Mouse (Mus musculus) ovary, postnatal 36 days (tissue): ENCODE measurements around the gene Olfr790.

Experiments
- DNase-seq: peaks from one replicate; pipeline ENCODE4 v3.0.0; 2022; ENCODE audit warnings: low spot score, mixed read lengths

Gene Olfr790

DNA sequence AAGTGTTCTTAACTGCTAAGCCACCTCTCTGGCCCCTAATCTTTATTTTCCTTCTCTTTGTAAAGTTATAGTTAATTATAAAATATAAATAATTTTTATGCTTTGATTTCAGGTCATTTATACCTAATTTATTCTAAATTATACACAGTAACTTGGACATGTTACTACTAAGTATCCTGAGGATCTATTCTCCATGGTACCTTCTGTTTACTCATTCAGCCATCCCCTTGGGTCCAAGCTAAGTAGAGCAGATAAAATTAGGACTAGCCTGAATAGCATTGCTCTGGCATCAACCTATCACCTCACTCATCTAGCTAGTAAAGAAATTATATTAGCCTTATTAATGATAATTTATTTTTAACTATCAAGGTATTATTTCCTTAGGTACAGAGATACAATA, at the start of gene Olfr790:
TSS of gene Olfr790 (plus strand) at position 301 of the 400 bp plus-strand sequence.
- DNase-seq: no peak

GRCm38 (mm10) chr10:129461562-129461961, 36.7 kb upstream of the Olfr790 start, which contains the start of gene Olfr787:
TSS of gene Olfr787 (plus strand) at chr10:129461862.
- no peak for DNase-seq

GRCm38 (mm10) chr10:129470698-129471097, 27.6 kb upstream of the Olfr790 start, which contains the start of gene Olfr788:
TSS of gene Olfr788 (plus strand) at chr10:129470998.
- DNase-seq: no peak

DNA sequence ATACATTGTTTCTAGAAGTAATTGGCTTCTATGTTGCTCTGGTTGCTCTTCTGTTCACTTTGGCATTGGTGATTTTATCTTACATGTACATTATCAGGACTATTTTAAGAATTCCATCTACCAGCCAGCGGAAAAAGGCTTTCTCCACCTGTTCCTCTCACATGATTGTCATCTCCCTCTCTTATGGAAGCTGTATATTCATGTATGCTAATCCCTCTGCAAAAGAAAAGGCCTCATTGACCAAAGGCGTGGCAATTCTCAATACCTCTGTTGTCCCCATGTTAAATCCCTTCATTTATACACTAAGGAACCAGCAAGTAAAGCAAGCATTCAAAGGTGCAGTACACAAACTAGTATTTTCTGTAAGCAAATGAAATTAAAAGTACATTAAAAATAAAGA, 25.0 kb upstream of the Olfr790 start:
- no peak for DNase-seq

- DNase-seq: no peak
Observed at GRCm38 (mm10) chr10:129473723-129474122, 24.6 kb upstream of the Olfr790 start.

DNA sequence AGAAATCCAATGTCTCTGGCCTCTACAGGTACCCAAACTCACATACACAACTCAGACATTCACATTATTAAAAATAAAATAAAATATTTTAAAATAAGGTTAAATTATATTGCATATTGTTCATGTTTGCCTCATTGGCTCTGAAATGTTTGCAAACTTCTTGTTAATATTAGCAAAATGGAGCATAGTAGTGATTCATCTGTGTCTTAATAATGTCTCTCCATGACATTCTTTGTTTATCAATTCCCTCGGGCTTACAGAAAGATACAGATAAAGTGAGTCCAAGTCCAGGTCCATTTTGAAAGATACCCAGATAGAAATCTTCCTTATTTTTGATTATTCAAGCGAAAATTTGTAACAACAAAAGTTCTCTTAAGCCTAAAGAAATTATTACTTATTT, 13.8 kb upstream of the Olfr790 start, which contains the start of gene Olfr789:
TSS of gene Olfr789 (plus strand) at position 301 of the 400 bp plus-strand sequence.
- no peak for DNase-seq

DNA sequence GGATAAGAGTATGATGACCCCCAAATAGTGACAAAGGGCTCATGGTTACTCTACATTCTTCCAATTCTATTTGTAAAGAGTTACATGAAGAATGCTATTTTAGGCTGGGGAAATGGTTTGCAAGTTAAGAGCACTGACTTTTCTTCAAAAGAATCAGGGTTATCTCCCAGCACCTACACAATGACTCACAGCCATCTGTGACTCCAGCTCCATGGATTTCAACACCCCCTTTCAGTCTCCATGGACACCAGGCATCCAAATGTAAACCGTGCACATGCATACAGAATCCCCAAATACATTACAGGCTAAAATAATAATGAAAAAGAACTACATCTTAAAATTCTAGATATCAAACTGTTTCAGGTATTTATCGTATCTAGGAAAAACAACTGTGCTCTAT, 8.2 kb upstream of the Olfr790 start:
- DNase-seq: no peak

- no peak for DNase-seq
Observed at GRCm38 (mm10) chr10:129521492-129521891, 23.2 kb downstream of the Olfr790 start, which contains the start of gene Olfr791. TSS of gene Olfr791 (plus strand) at chr10:129521792.

DNA sequence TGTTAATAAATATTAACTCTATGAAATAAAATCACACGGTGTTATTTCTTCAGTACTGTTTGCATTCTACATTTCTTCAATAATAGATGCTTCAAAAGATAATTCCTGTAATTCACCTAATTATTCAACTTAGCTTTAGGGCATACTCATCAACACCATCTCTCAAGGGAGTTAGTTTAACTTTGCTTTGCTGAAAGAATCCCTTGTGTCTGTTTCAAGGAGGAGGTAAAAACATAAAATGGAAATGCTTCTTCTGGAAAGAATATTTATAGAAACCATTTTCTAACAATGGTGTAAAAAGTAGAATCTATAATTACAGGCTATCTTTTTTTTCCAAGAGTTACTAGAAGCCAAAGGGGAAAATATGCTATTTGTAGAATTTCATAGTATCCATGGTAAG, 40.6 kb downstream of the Olfr790 start, which contains the start of gene Olfr792:
TSS of gene Olfr792 (plus strand) at position 301 of the 400 bp plus-strand sequence.
- DNase-seq: no peak

DNA sequence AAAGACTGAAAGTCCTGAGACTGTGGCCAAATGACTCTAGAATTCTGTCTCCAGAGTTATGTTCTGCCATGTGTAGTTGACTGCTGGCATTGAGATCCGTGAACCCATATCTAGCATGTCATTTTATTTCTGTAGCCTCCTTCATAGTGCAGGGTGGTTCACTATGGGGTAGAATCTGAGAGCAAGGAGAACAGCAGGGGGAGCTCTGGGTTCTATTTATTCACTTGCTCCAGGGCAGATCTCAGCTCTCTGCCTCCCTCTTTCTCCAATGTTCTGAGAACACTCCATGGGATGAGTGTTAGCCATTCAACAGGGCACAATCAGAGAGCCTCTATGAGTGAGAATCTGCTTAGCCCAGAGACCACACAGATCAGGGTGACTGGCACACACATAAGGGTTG, 51.1 kb downstream of the Olfr790 start:
- DNase-seq: no peak
